Mouse (Mus musculus): ENCODE measurements around the gene Mesp2.

DNA sequence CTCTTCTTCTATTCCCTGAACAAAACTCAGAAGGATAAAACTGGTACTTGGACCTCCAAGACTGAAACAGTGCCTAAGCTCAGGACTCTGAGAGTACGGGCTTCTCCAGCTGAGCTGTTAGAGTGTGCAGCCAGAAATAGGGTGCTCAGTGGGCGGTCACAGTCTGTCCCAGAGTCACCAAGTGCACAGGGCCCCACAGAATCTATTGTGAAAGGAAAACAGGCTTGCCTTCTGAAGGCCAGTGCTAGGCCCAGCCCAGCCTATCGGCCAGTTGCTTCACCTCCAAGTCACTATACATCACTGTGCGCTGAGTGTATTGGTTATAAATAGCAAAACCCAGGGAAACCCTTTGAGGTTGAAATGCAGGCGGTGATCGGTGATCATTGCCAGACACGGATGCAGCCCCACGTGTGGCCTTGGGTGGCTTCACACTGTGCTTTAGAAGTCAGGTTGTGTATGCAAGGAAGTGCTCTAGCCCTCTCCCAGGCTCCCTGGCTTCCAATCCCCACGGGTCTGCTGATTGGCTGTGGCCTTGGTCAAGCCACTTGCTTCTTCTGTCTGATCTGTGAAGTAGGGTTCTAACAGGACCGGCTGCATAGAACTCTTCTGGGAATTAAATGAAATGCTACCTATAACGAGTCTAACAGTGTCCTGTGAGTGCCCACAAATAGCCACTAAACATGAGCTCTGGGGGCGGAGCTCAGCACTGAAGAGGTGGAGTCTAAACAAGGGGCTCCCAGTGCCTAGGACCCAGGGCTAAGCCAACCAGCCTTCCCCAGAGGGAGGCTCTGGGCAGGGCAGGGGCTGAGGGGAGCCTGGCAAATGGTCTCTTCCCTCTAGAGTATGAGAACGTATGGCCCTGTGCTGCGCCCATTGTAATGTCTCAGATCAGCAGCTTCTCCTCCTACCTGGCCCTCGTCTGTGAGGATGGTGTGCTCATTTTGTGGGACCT, 38.7 kb upstream of the Mesp2 start:
- TF ChIP-seq CTCF (conservative IDR thresholded peaks at IDR 0.05; ENCODE audit: low read length) (no peak), NANOG (IDR thresholded peaks at IDR 0.05; ENCODE audit: borderline replicate concordance, low read length) (peak; percentile 55; the same call in 1 of the 2 replicates)

Data from E14TG2a.4 (cell line).